Mouse (Mus musculus): ENCODE data around the gene Ssx2ip.

The Ssx2ip gene

DNA sequence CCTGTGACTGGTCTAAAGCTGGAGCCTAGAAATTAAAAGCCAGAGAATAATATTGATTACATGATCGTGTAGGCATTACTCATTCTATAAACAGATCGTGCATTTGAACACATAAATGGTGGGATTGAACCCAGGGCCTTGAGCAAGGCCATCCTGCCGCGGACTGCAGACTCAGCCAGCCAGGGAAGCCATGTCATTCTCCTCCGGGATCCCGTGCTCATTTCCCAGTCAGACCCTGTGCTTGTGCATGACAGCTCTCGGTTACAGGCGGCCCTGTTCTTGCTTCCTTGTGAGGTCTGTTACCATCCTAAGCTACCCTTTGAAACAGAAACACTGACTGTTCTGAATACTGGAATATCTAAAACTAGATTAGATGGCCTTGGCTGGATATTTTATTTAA lies 30.2 kb downstream of the Ssx2ip start:
- no peak for DNase-seq (ENCODE audit: low read depth, low spot score)

GRCm38 (mm10) chr3:146435533-146435932 lies 31.1 kb downstream of the Ssx2ip start:
- DNase-seq (ENCODE audit: low read depth, low spot score), result no peak

DNA sequence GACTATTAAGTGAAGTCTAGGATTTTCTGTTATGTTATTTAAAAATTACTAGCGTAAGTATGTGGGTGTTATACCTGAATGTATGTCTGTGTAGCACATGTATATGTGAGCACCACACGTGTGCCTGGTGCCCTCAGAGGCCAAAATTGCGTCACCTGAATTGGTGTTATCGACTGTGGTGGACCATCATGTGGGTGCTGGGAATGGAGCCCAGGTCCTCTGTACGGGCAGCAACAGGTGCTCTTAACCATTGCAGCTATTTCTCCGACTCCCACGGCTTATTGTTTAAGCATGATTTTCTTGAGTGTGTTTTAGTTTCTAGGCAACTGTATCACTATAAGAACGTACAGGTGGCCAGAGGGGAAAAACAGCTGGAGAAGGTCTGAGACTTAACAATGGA lies 31.7 kb downstream of the Ssx2ip start:
- no peak for DNase-seq (ENCODE audit: low read depth, low spot score)

DNA sequence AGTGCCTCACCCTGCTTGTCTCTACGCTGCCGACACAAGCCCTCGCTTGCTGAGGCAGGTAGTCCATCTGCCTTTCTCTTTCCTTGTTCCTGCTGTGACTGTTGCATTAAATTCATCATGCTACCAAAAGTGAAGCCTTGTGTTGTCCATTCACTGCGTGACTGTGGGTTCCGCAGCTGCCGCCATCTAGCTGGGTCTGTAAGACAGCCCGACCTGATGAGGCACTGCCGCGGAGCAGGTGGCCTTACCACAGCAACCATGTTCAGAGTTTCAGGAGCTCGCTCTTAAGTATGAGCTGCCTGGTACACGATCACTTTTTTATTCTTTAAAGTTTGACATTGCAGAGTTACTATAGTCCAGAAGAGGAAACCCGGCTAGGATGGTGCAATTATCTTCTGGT lies 35.6 kb downstream of the Ssx2ip start:
- no peak for DNase-seq (ENCODE audit: low read depth, low spot score)

DNA sequence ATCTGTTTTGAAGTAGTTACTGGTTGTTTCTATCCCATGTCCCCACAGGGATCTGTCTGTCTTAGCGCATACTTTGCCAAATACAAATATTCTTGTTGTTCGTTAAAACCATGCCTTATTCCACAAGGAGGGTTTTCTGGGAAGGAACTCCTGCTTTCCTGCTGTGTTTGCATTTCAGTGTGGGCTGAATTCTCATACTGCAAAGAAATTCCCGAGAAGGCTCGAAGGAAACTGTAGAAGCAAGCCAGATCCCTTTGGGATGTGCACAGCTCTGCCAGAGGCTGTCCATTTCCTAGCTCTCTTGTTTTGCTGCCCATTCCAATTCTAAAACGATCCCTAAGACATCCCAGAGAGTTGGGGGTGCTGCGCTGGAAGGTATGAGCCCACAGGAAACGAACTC lies 36.0 kb downstream of the Ssx2ip start:
- DNase-seq (ENCODE audit: low read depth, low spot score), result no peak

DNA sequence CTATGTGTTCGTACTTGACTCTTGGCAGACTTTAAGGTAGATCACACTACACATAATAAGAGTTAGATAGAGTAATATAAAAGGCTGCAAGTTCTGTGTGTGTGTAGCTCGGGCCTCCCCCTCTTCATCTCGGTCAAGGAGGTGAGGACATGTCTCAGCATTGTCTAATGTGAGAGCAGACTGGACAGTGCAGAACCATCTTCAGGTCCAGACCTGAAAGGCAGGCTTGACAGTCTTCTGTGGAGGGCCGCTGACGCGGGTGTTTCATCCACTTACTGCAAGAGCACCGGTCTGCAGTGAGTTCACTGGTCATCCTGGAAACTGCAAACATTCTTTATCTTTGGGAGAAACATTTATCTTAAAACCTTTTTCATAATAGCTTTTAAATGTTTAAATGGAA lies 38.0 kb downstream of the Ssx2ip start:
- DNase-seq (ENCODE audit: low read depth, low spot score), result no peak

GRCm38 (mm10) chr3:146442936-146443335 lies 38.5 kb downstream of the Ssx2ip start:
- DNase-seq (ENCODE audit: low read depth, low spot score), result no peak

- no peak for DNase-seq (ENCODE audit: low read depth, low spot score)
Measured at GRCm38 (mm10) chr3:146443380-146443779, 38.9 kb downstream of the Ssx2ip start.

- DNase-seq (ENCODE audit: low read depth, low spot score), result no peak
Measured at GRCm38 (mm10) chr3:146444880-146445279, 40.4 kb downstream of the Ssx2ip start.

DNA sequence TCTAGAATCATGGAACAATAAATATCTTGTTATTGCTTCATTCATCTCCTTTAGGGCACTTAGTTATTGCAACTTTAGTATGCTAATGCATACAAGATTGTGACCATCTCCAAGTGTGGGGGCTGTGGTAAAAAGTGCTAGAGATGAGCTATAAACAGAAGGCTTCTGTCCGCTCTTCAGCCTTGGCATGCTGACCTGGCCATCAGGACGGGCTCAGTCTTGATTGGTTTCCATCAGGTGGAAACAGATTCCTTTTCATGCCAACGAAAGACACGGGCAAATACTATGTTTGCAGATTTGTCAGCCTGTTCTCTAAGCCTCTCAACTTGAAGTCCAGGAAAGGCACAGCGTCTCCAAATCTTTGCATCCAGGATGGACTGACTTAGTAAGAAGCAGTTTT lies 42.7 kb downstream of the Ssx2ip start:
- DNase-seq (ENCODE audit: low read depth, low spot score), result no peak

- no peak for DNase-seq (ENCODE audit: low read depth, low spot score)
Measured at GRCm38 (mm10) chr3:146447598-146447997, 43.2 kb downstream of the Ssx2ip start.

DNA sequence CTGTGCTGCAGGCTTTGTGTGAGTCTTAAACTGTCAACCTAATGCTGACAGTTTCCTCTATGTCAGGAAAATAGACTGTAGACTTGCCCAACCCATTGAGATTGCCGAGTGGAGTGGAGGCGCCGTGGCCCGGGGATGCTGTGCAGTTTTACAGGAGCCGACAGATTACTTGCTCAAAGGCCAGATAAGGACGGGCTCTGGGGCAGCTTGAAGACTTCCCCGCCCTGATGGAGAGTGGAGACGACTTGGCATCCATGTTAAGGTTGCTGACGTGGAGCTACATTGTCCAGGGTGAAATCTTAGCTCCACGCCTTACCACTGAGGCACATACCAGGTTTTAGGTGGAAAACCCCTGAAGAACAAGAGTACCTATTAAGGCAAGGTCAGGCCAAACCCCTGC lies 43.9 kb downstream of the Ssx2ip start:
- DNase-seq (ENCODE audit: low read depth, low spot score), result no peak

DNA sequence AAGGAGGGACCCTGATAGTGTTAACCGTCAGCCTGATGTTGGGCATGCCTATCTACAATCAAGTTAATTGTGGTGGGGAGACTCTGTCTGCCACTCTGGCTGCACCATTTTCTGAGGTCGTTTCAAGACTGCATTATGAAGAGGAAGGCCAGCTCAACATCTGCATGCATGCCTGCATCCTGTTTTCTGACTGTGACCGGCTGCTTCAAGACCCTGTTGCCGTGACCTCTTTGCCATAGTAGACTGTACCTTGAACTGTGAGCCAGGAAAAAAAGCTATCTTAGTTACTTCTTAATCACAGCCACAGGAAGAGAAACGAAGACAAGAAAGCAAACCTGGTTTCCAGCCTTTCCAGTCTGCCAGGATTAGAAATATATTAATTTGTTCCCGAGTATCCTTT lies 44.5 kb downstream of the Ssx2ip start:
- DNase-seq (ENCODE audit: low read depth, low spot score), result no peak

- no peak for DNase-seq (ENCODE audit: low read depth, low spot score)
Measured at GRCm38 (mm10) chr3:146449745-146450250, 45.4 kb downstream of the Ssx2ip start, which contains the start of gene Ctbs. Ctbs (plus strand) TSS chr3:146449795.

- peak; percentile 91 for DNase-seq (ENCODE audit: low read depth, low spot score)
Measured at GRCm38 (mm10) chr3:146450371-146450841, 46.0 kb downstream of the Ssx2ip start.

- DNase-seq (ENCODE audit: low read depth, low spot score), result no peak
Measured at GRCm38 (mm10) chr3:146451375-146451774, 46.9 kb downstream of the Ssx2ip start.

- no peak for DNase-seq (ENCODE audit: low read depth, low spot score)
Measured at GRCm38 (mm10) chr3:146462939-146463338, 58.5 kb downstream of the Ssx2ip start.

DNA sequence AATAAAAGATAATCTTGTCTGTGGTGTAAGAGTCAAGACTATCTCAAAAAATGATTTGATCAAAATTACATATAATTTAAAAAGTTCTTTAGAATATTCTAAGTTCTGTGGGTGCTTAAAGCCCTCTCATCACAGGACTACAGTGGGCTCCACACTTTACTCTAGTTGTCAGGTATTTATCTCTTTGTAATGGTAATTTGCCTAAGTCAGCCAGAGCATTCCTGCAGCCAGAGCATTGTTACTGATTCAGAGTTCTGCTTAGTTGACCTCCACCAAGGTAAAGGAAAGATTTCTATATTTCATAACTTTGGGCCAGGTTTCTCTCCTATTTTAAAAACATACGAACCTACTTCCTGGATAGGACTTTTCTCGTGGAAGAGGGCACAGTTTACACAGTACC lies 64.8 kb downstream of the Ssx2ip start:
- no peak for DNase-seq (ENCODE audit: low read depth, low spot score)

- no peak for DNase-seq (ENCODE audit: low read depth, low spot score)
Measured at GRCm38 (mm10) chr3:146472657-146473056, 68.2 kb downstream of the Ssx2ip start.

- DNase-seq (ENCODE audit: low read depth, low spot score), result no peak
Measured at GRCm38 (mm10) chr3:146473741-146474140, 69.3 kb downstream of the Ssx2ip start.

- no peak for DNase-seq (ENCODE audit: low read depth, low spot score)
Measured at GRCm38 (mm10) chr3:146474428-146474827, 70.0 kb downstream of the Ssx2ip start.

GRCm38 (mm10) chr3:146482044-146482443 lies 77.6 kb downstream of the Ssx2ip start:
- DNase-seq (ENCODE audit: low read depth, low spot score), result no peak

DNA sequence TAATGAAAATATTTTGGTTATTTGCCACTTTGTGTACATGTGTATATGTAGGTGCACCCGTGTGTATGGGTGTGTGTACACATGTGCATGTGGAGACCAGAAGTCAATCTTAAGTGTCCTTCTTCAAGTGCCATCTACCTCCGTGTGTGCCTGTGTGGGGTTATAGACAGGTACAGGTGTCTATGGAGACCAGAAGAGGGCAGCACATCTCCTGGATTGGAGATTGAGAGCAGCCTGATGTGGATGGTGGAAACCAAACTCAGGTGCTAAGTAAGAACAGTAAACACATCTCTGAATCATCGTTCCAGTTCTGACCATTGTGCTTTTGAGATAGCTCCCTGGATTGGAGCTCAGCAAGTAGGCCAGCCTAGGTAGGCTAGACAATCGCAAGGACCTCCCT lies 82.0 kb downstream of the Ssx2ip start:
- DNase-seq (ENCODE audit: low read depth, low spot score), result no peak
